Mouse (Mus musculus): ENCODE data around the gene Enpep.

DNA sequence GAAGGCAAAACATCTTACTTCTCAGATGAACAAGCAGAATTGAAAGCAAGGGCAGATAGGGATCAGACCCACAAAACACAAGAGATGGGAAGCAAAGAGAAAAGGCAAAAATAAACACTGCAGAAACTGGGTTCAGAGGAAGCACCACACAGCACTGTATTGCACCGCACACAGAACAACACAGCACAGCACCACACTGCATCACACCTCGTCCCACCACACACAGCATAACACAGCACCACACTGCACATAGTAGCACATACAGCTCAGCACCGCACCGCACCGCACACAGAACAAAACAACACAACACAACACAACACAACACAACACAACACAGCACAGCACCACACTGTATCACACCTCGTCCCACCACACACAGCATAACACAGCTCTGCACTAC is 1.1 kb downstream of the Enpep start:
- TF ChIP-seq HCFC1 (IDR thresholded peaks at IDR 0.05; ENCODE audit: borderline replicate concordance, insufficient read depth, low read length) (no peak), MAFK (IDR thresholded peaks at IDR 0.05; ENCODE audit: insufficient read depth, low read depth, low read length) (no peak), ZNF384 (IDR thresholded peaks at IDR 0.05; ENCODE audit: low read depth, low read length) (no peak), CHD2 (IDR thresholded peaks at IDR 0.05; ENCODE audit: low read depth, low read length) (no peak), ZC3H11A (IDR thresholded peaks at IDR 0.05; ENCODE audit: borderline replicate concordance, low read depth, low read length) (no peak)
